21 mouse cellular contexts compared by ENCODE assay signal in genomic region chr1:106100611-106101010, GRCm38 (mm10).
"Had no signal": no experiment of that assay in that cellular context is flagged by ENCODE, and none has a peak within 500 bp of the region (broad histone marks: within the 10 kb centered on the region; RNA-seq: fewer than 3 reads in every experiment).

No protein-coding gene starts in this region.

- DNase-seq: forebrain, postnatal 0 days; gastrocnemius, postnatal 14 days; gastrocnemius, postnatal 36 days; heart, adult 18-20 months; heart, postnatal 14 days; heart, postnatal 36 days; kidney, adult 11 months; kidney, adult 2 months; kidney, adult 9 months; kidney, postnatal 14 days; kidney, postnatal 36 days; layer of hippocampus, adult 9-11 months; layer of hippocampus, postnatal 36 days; left cerebral cortex, postnatal 4 days had no signal

- H3K4me3 ChIP-seq: heart, embryonic 13.5 days; heart, embryonic 15.5 days; hindbrain, embryonic 12.5 days; hindbrain, embryonic 15.5 days; kidney, embryonic 15.5 days; limb, embryonic 13.5 days; limb, embryonic 15.5 days had no signal

- H3K4me1 ChIP-seq: heart, embryonic 13.5 days; heart, embryonic 15.5 days; kidney, embryonic 15.5 days; limb, embryonic 13.5 days; limb, embryonic 15.5 days had no signal
